Mouse (Mus musculus) testis, adult 2 months (tissue): ENCODE measurements around the gene Mfrp. TPM values are rescaled to one million over a fixed set of nuclear protein-coding genes. Genes with fewer than 3 reads are reported as not detected.
A peak's percentile ranks its signal among the peaks of the same experiment; 100 is the strongest.
"Not testable (repeated sequence)": the region's sequence is repeated elsewhere in the genome, so short reads cannot be mapped to it uniquely, and the experiment has no call there.

ENCODE experiments used
- H3K27ac ChIP-seq: fragments of 200-500 bp; 2 replicates; pipeline ENCODE4 v1.5.1; 2012; ENCODE audit warnings: low read depth, low read length; ENCODE audit not compliant: control insufficient read depth, insufficient read depth
- H3K27me3 ChIP-seq: fragments of 200-500 bp; 2 replicates; pipeline ENCODE4 v1.6.1; 2012; ENCODE audit warnings: mild to moderate bottlenecking, low read length, moderate library complexity; ENCODE audit not compliant: control insufficient read depth, insufficient read depth
- H3K36me3 ChIP-seq: fragments of 200-500 bp; 2 replicates; pipeline ENCODE4 v1.6.1; 2012; ENCODE audit warnings: mild to moderate bottlenecking, low read length; ENCODE audit not compliant: control insufficient read depth, insufficient read depth
- H3K4me1 ChIP-seq: fragments of 200-500 bp; 2 replicates; pipeline ENCODE4 v1.6.1; 2012; ENCODE audit warnings: low read length; ENCODE audit not compliant: control insufficient read depth, insufficient read depth
- H3K4me3 ChIP-seq: fragments of 200-500 bp; 2 replicates; pipeline ENCODE4 v1.5.1; 2012; ENCODE audit warnings: low read depth, mild to moderate bottlenecking, low read length, moderate library complexity, mixed read lengths; ENCODE audit not compliant: control insufficient read depth
- CTCF ChIP-seq: fragments of 200-500 bp; IDR thresholded peaks from 2 replicates; pipeline ENCODE4 v1.5.1; 2012; ENCODE audit warnings: low read depth, mild to moderate bottlenecking, inconsistent platforms, low read length, moderate library complexity; ENCODE audit not compliant: control insufficient read depth, insufficient read depth, insufficient replicate concordance
- POLR2A ChIP-seq: fragments of 200-500 bp; IDR thresholded peaks from 2 replicates; pipeline ENCODE4 v1.6.1; 2012; ENCODE audit warnings: low read depth, mild to moderate bottlenecking, inconsistent platforms, low read length, moderate library complexity; ENCODE audit not compliant: control insufficient read depth
- polyA plus RNA-seq: library from polyadenylated mRNA; depleted of rRNA; stranded (reverse); fragments of >200 nt; gene quantifications from 2 replicates; pipeline ENCODE4 v1.2.3, GENCODE M21; 2012

The Mfrp gene
- polyA plus RNA-seq, 1 experiment = 1.4 TPM

GRCm38 (mm10) chr9:44106182-44106581 is 4.7 kb downstream of the Mfrp start:
- Histone ChIP-seq H3K27me3 (no peaks in the 10 kb centered on the region), H3K27ac (no peak overlapping the region), H3K4me3 (no peak overlapping the region), H3K36me3 (no peaks in the 10 kb centered on the region; the same call in 1 of the 2 replicates), H3K4me1 (peaks cover 33% of the 10 kb centered on the region)
- no peak for TF ChIP-seq CTCF
- no peak for TF ChIP-seq POLR2A

- TF ChIP-seq POLR2A = no peak
- TF ChIP-seq CTCF = no peak
- Histone ChIP-seq H3K4me3 (no peak overlapping the region), H3K4me1 (peaks cover 29% of the 10 kb centered on the region), H3K36me3 (no peaks in the 10 kb centered on the region; the same call in 1 of the 2 replicates), H3K27ac (no peak overlapping the region), H3K27me3 (no peaks in the 10 kb centered on the region)
These were observed 5.1 kb downstream of the Mfrp start for GRCm38 (mm10) chr9:44106596-44106995.

GRCm38 (mm10) chr9:44107110-44107509 is 5.6 kb downstream of the Mfrp start, which contains the start of gene C1qtnf5:
Gene C1qtnf5, plus strand, starts transcription at chr9:44107245.
- Histone ChIP-seq H3K27ac (peak within 1 kb of the TSS; percentile 16; the same call in 1 of the 2 replicates), H3K36me3 (no peaks in the 10 kb centered on the region; the same call in 1 of the 2 replicates), H3K4me1 (peaks cover 26% of the 10 kb centered on the region), H3K4me3 (peak within 1 kb of the TSS; percentile 66), H3K27me3 (no peaks in the 10 kb centered on the region)
- TF ChIP-seq CTCF (no peak), POLR2A (no peak)

GRCm38 (mm10) chr9:44107557-44108179 is 6.1 kb downstream of the Mfrp start:
- TF ChIP-seq CTCF (peak; percentile 57; the same call in 1 of the 2 replicates), POLR2A (no peak)
- H3K4me1 ChIP-seq = peaks cover 26% of the 10 kb centered on the region

GRCm38 (mm10) chr9:44108269-44109055 is 6.9 kb downstream of the Mfrp start:
- Histone ChIP-seq H3K4me3 (peak overlapping the region; percentile 37), H3K27me3 (no peaks in the 10 kb centered on the region), H3K4me1 (peaks cover 26% of the 10 kb centered on the region), H3K27ac (no peak overlapping the region), H3K36me3 (no peaks in the 10 kb centered on the region; the same call in 1 of the 2 replicates)
- no peak for TF ChIP-seq CTCF
- TF ChIP-seq POLR2A = no peak

More at GRCm38 (mm10) chr9:44107557-44108179, 6.1 kb downstream of the Mfrp start:
- Histone ChIP-seq H3K4me3 (peak overlapping the region; percentile 66), H3K27ac (no peak overlapping the region), H3K27me3 (no peaks in the 10 kb centered on the region), H3K36me3 (no peaks in the 10 kb centered on the region; the same call in 1 of the 2 replicates)

- Histone ChIP-seq H3K27me3 (no peaks in the 10 kb centered on the region), H3K36me3 (no peaks in the 10 kb centered on the region; the same call in 1 of the 2 replicates), H3K27ac (no peak overlapping the region), H3K4me3 (no peak overlapping the region), H3K4me1 (peaks cover 26% of the 10 kb centered on the region)
- peak; percentile 58; the same call in 1 of the 2 replicates for TF ChIP-seq CTCF
- no peak for TF ChIP-seq POLR2A
These were observed 8.0 kb downstream of the Mfrp start for GRCm38 (mm10) chr9:44109360-44110095.

- peaks cover 27% of the 10 kb centered on the region for H3K4me1 ChIP-seq
- not testable (repeated sequence) for H3K36me3 ChIP-seq, H3K27ac ChIP-seq, H3K27me3 ChIP-seq, H3K4me3 ChIP-seq
These were observed 10.4 kb downstream of the Mfrp start for GRCm38 (mm10) chr9:44111909-44112308.
